Mouse (Mus musculus) macrophage (primary cell): ENCODE results near the gene Ube2l3. TPM values are rescaled to one million over a fixed set of nuclear protein-coding genes. Genes with fewer than 3 reads are reported as not detected.
A peak's percentile ranks its signal among the peaks of the same experiment; 100 is the strongest.

Source experiments
- H3K27ac ChIP-seq: fragments of 350-480 bp; formaldehyde crosslinking; 2 replicates; pipeline ENCODE4 v1.9.0; 2021
- H3K36me3 ChIP-seq: fragments of 350-480 bp; formaldehyde crosslinking; 2 replicates; pipeline ENCODE4 v1.9.0; 2021; ENCODE audit errors: inconsistent target
- H3K4me3 ChIP-seq: fragments of 350-480 bp; formaldehyde crosslinking; 2 replicates; pipeline ENCODE4 v1.9.0; 2021; ENCODE audit errors: inconsistent target
- H3K79me2 ChIP-seq: fragments of 350-480 bp; formaldehyde crosslinking; 2 replicates; pipeline ENCODE4 v1.9.0; 2021; ENCODE audit errors: inconsistent target
- WGBS: methylation state at CpG from one replicate; pipeline ENCODE4 v1.1.7; 2026; ENCODE audit warnings: inconsistent platforms; ENCODE audit not compliant: missing documents; 5-methylcytosine and 5-hydroxymethylcytosine counted together
- polyA plus RNA-seq: library from polyadenylated mRNA; stranded (reverse); fragments of 250-400 nt; gene quantifications from 3 replicates; pipeline ENCODE4 v1.2.4, GENCODE M21; 2018; ENCODE audit warnings: inconsistent platforms

The Ube2l3 gene
- polyA plus RNA-seq, 1 experiment from 2014 or later: 529 TPM

GRCm38 (mm10) chr16:17225584-17225983 lies 23.1 kb upstream of the Ube2l3 start:
- WGBS: 85% methylated on average over 4 of the region's 5 CpGs
- Histone ChIP-seq H3K4me3 (no peak overlapping the region), H3K79me2 (no peaks in the 10 kb centered on the region), H3K36me3 (no peaks in the 10 kb centered on the region), H3K27ac (no peak overlapping the region)

GRCm38 (mm10) chr16:17222197-17222596 lies 19.7 kb upstream of the Ube2l3 start:
- Histone ChIP-seq H3K36me3 (no peaks in the 10 kb centered on the region), H3K4me3 (no peak overlapping the region), H3K27ac (no peak overlapping the region), H3K79me2 (no peaks in the 10 kb centered on the region)
- 28% methylated on average over 23 of the region's 25 CpGs for WGBS

GRCm38 (mm10) chr16:17220127-17220733 lies 17.8 kb upstream of the Ube2l3 start:
- Histone ChIP-seq H3K4me3 (no peak overlapping the region), H3K36me3 (no peaks in the 10 kb centered on the region), H3K27ac (no peak overlapping the region), H3K79me2 (no peaks in the 10 kb centered on the region)
- WGBS: 81% methylated on average over 7 of the region's 7 CpGs

- no peaks in the 10 kb centered on the region for H3K79me2 ChIP-seq
- H3K4me3 ChIP-seq: no peak overlapping the region
- H3K36me3 ChIP-seq: no peaks in the 10 kb centered on the region
- WGBS: 57% methylated on average over 8 of the region's 8 CpGs
- H3K27ac ChIP-seq: no peak overlapping the region
These were observed 14.6 kb upstream of the Ube2l3 start for GRCm38 (mm10) chr16:17216934-17217633.

- H3K79me2 ChIP-seq: no peaks in the 10 kb centered on the region
- WGBS: 13% methylated on average over 48 of the region's 48 CpGs
- H3K27ac ChIP-seq: no peak overlapping the region
- no peaks in the 10 kb centered on the region for H3K36me3 ChIP-seq
- H3K4me3 ChIP-seq: peak overlapping the region; percentile 13; the same call in 1 of the 2 replicates
These were observed 7.8 kb upstream of the Ube2l3 start for GRCm38 (mm10) chr16:17209981-17210838.

- H3K36me3 ChIP-seq: no peaks in the 10 kb centered on the region
- no peak overlapping the region for H3K27ac ChIP-seq
- under 1% methylated on average over 33 of the region's 37 CpGs for WGBS
- H3K4me3 ChIP-seq: peak overlapping the region; percentile 13; the same call in 1 of the 2 replicates
- H3K79me2 ChIP-seq: no peaks in the 10 kb centered on the region
These were observed 7.0 kb upstream of the Ube2l3 start for GRCm38 (mm10) chr16:17209404-17209960.

- peak within 1 kb of the TSS; percentile 13; the same call in 1 of the 2 replicates for H3K4me3 ChIP-seq
- H3K36me3 ChIP-seq: no peaks in the 10 kb centered on the region
- 1% methylated on average over 85 of the region's 85 CpGs for WGBS
- no peaks in the 10 kb centered on the region for H3K79me2 ChIP-seq
- H3K27ac ChIP-seq: no peak within 1 kb of the TSS
These were observed 6.2 kb upstream of the Ube2l3 start, which contains the start of gene Rimbp3 for GRCm38 (mm10) chr16:17208389-17209361. TSS of gene Rimbp3 (plus strand) at chr16:17208603.

- WGBS: 8% methylated on average over 5 of the region's 6 CpGs
- Histone ChIP-seq H3K79me2 (peaks cover 9% of the 10 kb centered on the region), H3K27ac (no peak overlapping the region), H3K36me3 (no peaks in the 10 kb centered on the region), H3K4me3 (no peak overlapping the region)
These were observed 2.5 kb upstream of the Ube2l3 start for GRCm38 (mm10) chr16:17204990-17205389.

- H3K79me2 ChIP-seq: peaks cover 39% of the 10 kb centered on the region
- no peak overlapping the region for H3K4me3 ChIP-seq
- 68% methylated on average over 2 of the region's 2 CpGs for WGBS
- no peak overlapping the region for H3K27ac ChIP-seq
- H3K36me3 ChIP-seq: no peaks in the 10 kb centered on the region
These were observed 472 bp downstream of the Ube2l3 start for GRCm38 (mm10) chr16:17201977-17202376.

- H3K27ac ChIP-seq: peak overlapping the region; percentile 59
- peaks cover 48% of the 10 kb centered on the region for H3K79me2 ChIP-seq
- no peaks in the 10 kb centered on the region for H3K36me3 ChIP-seq
- WGBS: 2% methylated on average over 54 of the region's 72 CpGs
- H3K4me3 ChIP-seq: peak overlapping the region; percentile 84
These were observed 1.3 kb downstream of the Ube2l3 start for GRCm38 (mm10) chr16:17200953-17201707.

GRCm38 (mm10) chr16:17200121-17200952 lies 2.1 kb downstream of the Ube2l3 start:
- WGBS: 2% methylated on average over 23 of the region's 24 CpGs
- H3K79me2 ChIP-seq: peaks cover 56% of the 10 kb centered on the region
- H3K4me3 ChIP-seq: peak overlapping the region; percentile 84
- H3K27ac ChIP-seq: peak overlapping the region; percentile 59
- H3K36me3 ChIP-seq: no peaks in the 10 kb centered on the region

GRCm38 (mm10) chr16:17193823-17194222 lies 8.6 kb downstream of the Ube2l3 start:
- no peak overlapping the region for H3K27ac ChIP-seq
- WGBS: 79% methylated on average over 4 of the region's 4 CpGs
- H3K4me3 ChIP-seq: no peak overlapping the region
- peaks cover 100% of the 10 kb centered on the region for H3K79me2 ChIP-seq
- no peaks in the 10 kb centered on the region for H3K36me3 ChIP-seq
